Mouse (Mus musculus) testis, adult 2 months (tissue): ENCODE measurements around the gene Slc5a10.

Experiments
- CTCF ChIP-seq: fragments of 200-500 bp; IDR thresholded peaks from 2 replicates; pipeline ENCODE4 v1.5.1; 2012; ENCODE audit warnings: low read depth, mild to moderate bottlenecking, inconsistent platforms, low read length, moderate library complexity; ENCODE audit not compliant: control insufficient read depth, insufficient read depth, insufficient replicate concordance
- POLR2A ChIP-seq: fragments of 200-500 bp; IDR thresholded peaks from 2 replicates; pipeline ENCODE4 v1.6.1; 2012; ENCODE audit warnings: low read depth, mild to moderate bottlenecking, inconsistent platforms, low read length, moderate library complexity; ENCODE audit not compliant: control insufficient read depth

DNA sequence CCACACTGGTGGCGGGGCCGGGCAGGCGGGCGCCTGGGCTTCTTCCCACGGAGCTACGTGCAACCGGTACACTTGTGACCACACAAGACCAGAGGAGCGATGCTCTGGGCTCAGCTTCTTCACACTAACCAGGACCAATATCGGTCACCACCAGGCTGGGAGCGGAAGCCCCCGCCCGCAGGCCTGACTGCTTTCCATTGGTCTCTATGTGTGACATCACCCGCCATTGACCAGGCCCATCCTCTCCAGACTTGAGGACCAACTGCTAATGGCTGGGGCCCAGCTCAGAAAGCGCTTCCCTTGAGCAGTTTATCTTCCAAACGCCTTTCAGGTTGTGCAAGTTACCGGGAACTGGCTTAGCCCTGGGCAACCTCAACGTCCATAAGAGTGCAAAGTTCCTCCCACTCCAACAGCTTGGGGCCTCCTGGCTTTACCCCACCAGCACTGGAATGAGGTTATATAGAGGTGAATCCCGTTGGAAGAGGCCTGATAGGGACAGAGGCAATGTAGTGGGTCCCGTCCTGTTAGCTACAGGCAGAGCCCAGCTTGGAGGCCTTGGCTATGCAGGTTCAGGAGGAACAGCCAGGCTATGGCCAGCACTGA is 48.7 kb downstream of the Slc5a10 start:
- TF ChIP-seq CTCF (no peak), POLR2A (no peak)
